Mouse (Mus musculus) E14TG2a.4 (cell line): Measurements from ENCODE around the gene Gna11.

Experiments used
- H3K27me3 ChIP-seq: 2 replicates; pipeline ENCODE4 v1.6.1; 2014; ENCODE audit warnings: low read length, control low read depth; ENCODE audit not compliant: insufficient read depth
- H3K36me3 ChIP-seq: 2 replicates; pipeline ENCODE4 v1.6.1; 2014; ENCODE audit warnings: low read length, control low read depth; ENCODE audit not compliant: insufficient read depth
- H3K4me1 ChIP-seq: replicated peaks from 2 replicates; pipeline ENCODE4 v1.6.1; 2014; ENCODE audit warnings: low read depth, low read length, control low read depth
- H3K4me3 ChIP-seq: replicated peaks from 2 replicates; pipeline ENCODE4 v1.5.1; 2014; ENCODE audit warnings: mild to moderate bottlenecking, low read length
- H3K9me3 ChIP-seq: 2 replicates; pipeline ENCODE4 v1.6.1; 2014; ENCODE audit warnings: low read length, control low read depth
- CTCF ChIP-seq: conservative IDR thresholded peaks from 2 replicates; pipeline ENCODE4 v1.5.1; 2014; ENCODE audit warnings: low read length
- NANOG ChIP-seq: IDR thresholded peaks from 2 replicates; pipeline ENCODE4 v1.6.1; 2014; ENCODE audit warnings: borderline replicate concordance, low read length, mixed read lengths
- POU5F1 ChIP-seq: IDR thresholded peaks from 2 replicates; pipeline ENCODE4 v1.6.1; 2014; ENCODE audit warnings: low read length, borderline replicate concordance

Gene Gna11

GRCm38 (mm10) chr10:81485060-81485449 is 59.9 kb downstream of the Gna11 start:
- Histone ChIP-seq H3K4me1 (peaks cover 86% of the 10 kb centered on the region), H3K36me3 (peaks cover 44% of the 10 kb centered on the region), H3K27me3 (peaks cover 15% of the 10 kb centered on the region), H3K4me3 (no peak overlapping the region), H3K9me3 (no peaks in the 10 kb centered on the region)
- TF ChIP-seq NANOG = no peak
- TF ChIP-seq POU5F1 = no peak
- TF ChIP-seq CTCF = peak; percentile 25; the same call in 1 of the 2 replicates

- Histone ChIP-seq H3K36me3 (peaks cover 39% of the 10 kb centered on the region), H3K4me3 (no peak overlapping the region), H3K4me1 (peaks cover 85% of the 10 kb centered on the region), H3K27me3 (peaks cover 15% of the 10 kb centered on the region), H3K9me3 (no peaks in the 10 kb centered on the region)
- TF ChIP-seq CTCF (no peak), NANOG (no peak), POU5F1 (no peak)
Measured at GRCm38 (mm10) chr10:81484441-81485059, 60.4 kb downstream of the Gna11 start.

- Histone ChIP-seq H3K4me1 (peaks cover 79% of the 10 kb centered on the region), H3K36me3 (peaks cover 33% of the 10 kb centered on the region), H3K9me3 (no peaks in the 10 kb centered on the region), H3K4me3 (no peak overlapping the region), H3K27me3 (peaks cover 16% of the 10 kb centered on the region)
- TF ChIP-seq POU5F1 (no peak), NANOG (no peak), CTCF (peak; percentile 67)
Measured at GRCm38 (mm10) chr10:81483983-81484382, 61.0 kb downstream of the Gna11 start.

GRCm38 (mm10) chr10:81482533-81482889 is 62.5 kb downstream of the Gna11 start, which contains the start of gene Celf5:
Gene Celf5 (minus strand): TSS chr10:81482709.
- Histone ChIP-seq H3K27me3 (peaks cover 20% of the 10 kb centered on the region), H3K36me3 (peaks cover 19% of the 10 kb centered on the region), H3K9me3 (no peaks in the 10 kb centered on the region), H3K4me1 (peaks cover 72% of the 10 kb centered on the region), H3K4me3 (peak within 1 kb of the TSS; percentile 84)
- no peak for TF ChIP-seq CTCF

GRCm38 (mm10) chr10:81481605-81482532 is 63.1 kb downstream of the Gna11 start:
- peaks cover 25% of the 10 kb centered on the region for H3K27me3 ChIP-seq
- peaks cover 12% of the 10 kb centered on the region for H3K36me3 ChIP-seq
- peaks cover 72% of the 10 kb centered on the region for H3K4me1 ChIP-seq
- TF ChIP-seq POU5F1 (no peak), CTCF (no peak), NANOG (no peak)
- H3K9me3 ChIP-seq = no peaks in the 10 kb centered on the region
- H3K4me3 ChIP-seq = peak overlapping the region; percentile 84
